Mouse (Mus musculus) forebrain, embryonic 15.5 days (tissue): Measurements from ENCODE around the gene BC004004. TPM values are rescaled to one million over a fixed set of nuclear protein-coding genes. Genes with fewer than 3 reads are reported as not detected.

Experiments used
- ATAC-seq: fragments of 200-750 bp; cut with Nextera tagmentation; replicated peaks from 2 replicates; pipeline ENCODE4 v1.8.0; 2017; ENCODE audit warnings: mild to moderate bottlenecking, moderate TSS enrichment, moderate library complexity
- H3K27ac ChIP-seq: fragments of 300-500 bp; sonication (generic); replicated peaks from 2 replicates; pipeline ENCODE4 v1.5.1; 2015; ENCODE audit warnings: mild to moderate bottlenecking, inconsistent platforms
- H3K27me3 ChIP-seq: fragments of 300-500 bp; sonication (generic); 2 replicates; pipeline ENCODE4 v1.6.1; 2015; ENCODE audit warnings: inconsistent platforms
- H3K36me3 ChIP-seq: fragments of 300-500 bp; sonication (generic); 2 replicates; pipeline ENCODE4 v1.6.1; 2015; ENCODE audit warnings: mild to moderate bottlenecking, inconsistent platforms
- H3K4me1 ChIP-seq: fragments of 300-500 bp; sonication (generic); 2 replicates; pipeline ENCODE4 v1.6.1; 2015; ENCODE audit warnings: inconsistent platforms
- H3K4me2 ChIP-seq: fragments of 300-500 bp; sonication (generic); replicated peaks from 2 replicates; pipeline ENCODE4 v1.6.1; 2015; ENCODE audit warnings: mild to moderate bottlenecking, inconsistent platforms
- H3K4me3 ChIP-seq: fragments of 300-500 bp; sonication (generic); 2 replicates; pipeline ENCODE4 v1.5.1; 2015; ENCODE audit warnings: mild to moderate bottlenecking, inconsistent platforms
- H3K9ac ChIP-seq: fragments of 300-500 bp; sonication (generic); replicated peaks from 2 replicates; pipeline ENCODE4 v1.6.1; 2015; ENCODE audit warnings: mild to moderate bottlenecking, inconsistent platforms
- H3K9me3 ChIP-seq: fragments of 300-500 bp; sonication (generic); 2 replicates; pipeline ENCODE4 v1.6.1; 2016; ENCODE audit warnings: inconsistent platforms
- WGBS: fragments of 180-500 bp; shearing (Covaris S2); methylation state at CpG from one replicate; pipeline ENCODE4 v1.1.7; 2015; ENCODE audit warnings: mixed read lengths; 5-methylcytosine and 5-hydroxymethylcytosine counted together
- polyA plus RNA-seq: library from polyadenylated mRNA; unstranded; fragments of >200 nt; fragmentation: Nextera tagmentation; extraction: Ambion mirVana; gene quantifications from 2 replicates; pipeline ENCODE4 v1.2.1, GENCODE M21; 2015

The BC004004 gene
- 96.2 and 96.4 TPM in 2 replicates for polyA plus RNA-seq

- Histone ChIP-seq H3K9me3 (no peaks in the 10 kb centered on the region), H3K27me3 (no peaks in the 10 kb centered on the region), H3K4me2 (peak within 1 kb of the TSS; percentile 59), H3K9ac (peak within 1 kb of the TSS; percentile 93), H3K36me3 (no peaks in the 10 kb centered on the region), H3K4me1 (peaks cover 23% of the 10 kb centered on the region), H3K27ac (peak within 1 kb of the TSS; percentile 91), H3K4me3 (peak within 1 kb of the TSS; percentile 86)
- peak; percentile 93 for ATAC-seq
- under 1% methylated on average over 58 of the region's 63 CpGs for WGBS
These were observed at the start of gene BC004004 for GRCm38 (mm10) chr17:29268682-29269348. BC004004 (plus strand) TSS chr17:29268788.

- ATAC-seq = no peak
- no peaks in the 10 kb centered on the region for H3K27me3 ChIP-seq
- no peaks in the 10 kb centered on the region for H3K36me3 ChIP-seq
- no peak overlapping the region for H3K27ac ChIP-seq
- no peak overlapping the region for H3K9ac ChIP-seq
- H3K4me1 ChIP-seq = no peaks in the 10 kb centered on the region; the same call in 1 of the 2 replicates
- no peak overlapping the region for H3K4me3 ChIP-seq
- H3K4me2 ChIP-seq = no peak overlapping the region
- 9% methylated on average over 14 of the region's 14 CpGs for whole genome bisulfite sequencing
- H3K9me3 ChIP-seq = no peaks in the 10 kb centered on the region
These were observed 48.0 kb upstream of the BC004004 start for GRCm38 (mm10) chr17:29220631-29221030.

- ATAC-seq = no peak
- no peaks in the 10 kb centered on the region for H3K36me3 ChIP-seq
- no peaks in the 10 kb centered on the region for H3K9me3 ChIP-seq
- WGBS = 72% methylated on average over 10 of the region's 10 CpGs
- H3K4me2 ChIP-seq = no peak overlapping the region
- no peak overlapping the region for H3K27ac ChIP-seq
- H3K27me3 ChIP-seq = peaks cover 2% of the 10 kb centered on the region; the same call in 1 of the 2 replicates
- H3K4me1 ChIP-seq = 0 out of 2 replicates have a peak, but pooled peaks cover 3% of the 10 kb centered on the region
- no peak overlapping the region for H3K9ac ChIP-seq
- no peak overlapping the region for H3K4me3 ChIP-seq
These were observed 37.5 kb upstream of the BC004004 start for GRCm38 (mm10) chr17:29231109-29231508.

GRCm38 (mm10) chr17:29236111-29236510 is 32.5 kb upstream of the BC004004 start:
- H3K27me3 ChIP-seq = peaks cover 14% of the 10 kb centered on the region
- 71% methylated on average over 7 of the region's 7 CpGs for WGBS
- H3K9me3 ChIP-seq = no peaks in the 10 kb centered on the region
- H3K36me3 ChIP-seq = no peaks in the 10 kb centered on the region
- ATAC-seq = no peak
- no peak overlapping the region for H3K4me3 ChIP-seq
- H3K4me2 ChIP-seq = 0 out of 2 replicates have a peak overlapping the region, but pooled peaks have one; percentile 98
- H3K27ac ChIP-seq = no peak overlapping the region
- H3K9ac ChIP-seq = no peak overlapping the region
- peaks cover 19% of the 10 kb centered on the region for H3K4me1 ChIP-seq

- Histone ChIP-seq H3K27me3 (peaks cover 14% of the 10 kb centered on the region), H3K27ac (no peak overlapping the region), H3K36me3 (no peaks in the 10 kb centered on the region), H3K9me3 (no peaks in the 10 kb centered on the region), H3K4me3 (peak overlapping the region; percentile 67), H3K4me2 (peak overlapping the region; percentile 98), H3K9ac (peak overlapping the region; percentile 60), H3K4me1 (peaks cover 19% of the 10 kb centered on the region)
- ATAC-seq = no peak
- WGBS = 1% methylated on average over 24 of the region's 32 CpGs
These were observed 31.3 kb upstream of the BC004004 start for GRCm38 (mm10) chr17:29237267-29237771.

- Histone ChIP-seq H3K4me2 (peak within 1 kb of the TSS; percentile 98), H3K36me3 (no peaks in the 10 kb centered on the region), H3K27me3 (peaks cover 14% of the 10 kb centered on the region), H3K4me3 (peak within 1 kb of the TSS; percentile 67), H3K27ac (no peak within 1 kb of the TSS), H3K4me1 (peaks cover 19% of the 10 kb centered on the region), H3K9ac (peak within 1 kb of the TSS; percentile 60), H3K9me3 (no peaks in the 10 kb centered on the region)
- WGBS = under 1% methylated on average over 54 of the region's 73 CpGs
- peak; percentile 71 for ATAC-seq
These were observed 30.7 kb upstream of the BC004004 start, which contains the start of gene Cpne5 for GRCm38 (mm10) chr17:29237772-29238420. Cpne5 (minus strand) TSS chr17:29238167.

DNA sequence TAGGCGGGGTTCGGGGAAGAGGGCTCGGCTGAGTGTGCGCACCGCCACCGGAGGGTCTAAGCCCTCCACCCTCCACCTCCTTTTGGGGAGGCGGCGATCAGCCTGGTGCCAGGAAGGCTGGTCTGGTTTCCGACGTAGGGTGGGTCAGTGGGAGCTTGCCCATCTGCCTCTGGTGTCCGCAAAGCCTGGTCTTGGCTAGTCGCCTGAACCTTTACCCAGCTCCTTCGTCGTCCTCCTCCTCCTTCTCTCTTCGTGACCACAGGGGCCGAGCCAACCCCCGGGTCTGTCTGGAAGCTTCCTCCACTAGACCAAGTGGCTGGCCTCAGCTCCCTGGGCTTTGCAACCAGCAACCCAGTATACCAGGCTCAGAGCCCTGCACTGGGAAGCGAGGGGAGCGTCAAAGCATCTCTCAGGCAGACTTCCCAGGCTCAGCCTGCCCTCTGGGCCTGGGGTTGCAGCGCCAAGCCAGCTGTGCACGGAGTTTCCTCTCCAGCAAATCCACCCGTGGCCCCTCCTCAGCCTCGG is 30.1 kb upstream of the BC004004 start:
- 3% methylated on average over 22 of the region's 23 CpGs for WGBS
- Histone ChIP-seq H3K4me3 (peak overlapping the region; percentile 67), H3K9ac (peak overlapping the region; percentile 60), H3K9me3 (no peaks in the 10 kb centered on the region), H3K27me3 (peaks cover 14% of the 10 kb centered on the region), H3K36me3 (no peaks in the 10 kb centered on the region), H3K4me2 (peak overlapping the region; percentile 98), H3K4me1 (peaks cover 19% of the 10 kb centered on the region), H3K27ac (no peak overlapping the region)
- ATAC-seq = peak; percentile 11; the same call in 1 of the 2 replicates

DNA sequence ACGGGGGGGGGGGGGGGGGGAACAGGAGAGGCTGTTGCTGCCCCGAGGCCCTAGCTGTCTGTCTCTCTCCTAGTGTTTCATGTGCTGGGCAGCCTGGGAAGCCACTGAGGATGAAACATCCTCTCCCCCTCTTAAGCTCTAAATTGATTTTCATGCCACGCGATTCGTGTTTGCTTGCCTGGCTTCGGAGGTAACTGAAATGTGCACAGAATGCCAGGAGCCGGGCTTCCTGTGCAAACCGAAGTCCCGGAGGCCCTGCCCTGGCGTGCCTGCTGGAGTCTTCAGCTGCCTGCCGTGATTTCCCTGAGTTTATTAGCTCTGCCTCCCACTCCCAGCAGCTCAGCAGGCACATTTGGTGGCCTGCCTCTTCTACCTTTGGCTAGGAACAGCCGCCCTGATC is 23.7 kb upstream of the BC004004 start:
- ATAC-seq = no peak
- peaks cover 16% of the 10 kb centered on the region for H3K4me1 ChIP-seq
- H3K27ac ChIP-seq = no peak overlapping the region
- no peak overlapping the region for H3K4me2 ChIP-seq
- H3K36me3 ChIP-seq = 0 out of 2 replicates have a peak, but pooled peaks cover 5% of the 10 kb centered on the region
- H3K9ac ChIP-seq = no peak overlapping the region
- no peak overlapping the region for H3K4me3 ChIP-seq
- no peaks in the 10 kb centered on the region for H3K9me3 ChIP-seq
- WGBS = 39% methylated on average over 12 of the region's 12 CpGs
- H3K27me3 ChIP-seq = no peaks in the 10 kb centered on the region

GRCm38 (mm10) chr17:29245725-29246124 is 22.9 kb upstream of the BC004004 start:
- no peak for ATAC-seq
- Histone ChIP-seq H3K36me3 (peaks cover 13% of the 10 kb centered on the region; the same call in 1 of the 2 replicates), H3K27ac (no peak overlapping the region; the same call in 1 of the 2 replicates), H3K9ac (no peak overlapping the region), H3K27me3 (no peaks in the 10 kb centered on the region), H3K9me3 (no peaks in the 10 kb centered on the region), H3K4me3 (no peak overlapping the region), H3K4me1 (peaks cover 16% of the 10 kb centered on the region), H3K4me2 (no peak overlapping the region)
- whole genome bisulfite sequencing = 27% methylated on average over 7 of the region's 7 CpGs

DNA sequence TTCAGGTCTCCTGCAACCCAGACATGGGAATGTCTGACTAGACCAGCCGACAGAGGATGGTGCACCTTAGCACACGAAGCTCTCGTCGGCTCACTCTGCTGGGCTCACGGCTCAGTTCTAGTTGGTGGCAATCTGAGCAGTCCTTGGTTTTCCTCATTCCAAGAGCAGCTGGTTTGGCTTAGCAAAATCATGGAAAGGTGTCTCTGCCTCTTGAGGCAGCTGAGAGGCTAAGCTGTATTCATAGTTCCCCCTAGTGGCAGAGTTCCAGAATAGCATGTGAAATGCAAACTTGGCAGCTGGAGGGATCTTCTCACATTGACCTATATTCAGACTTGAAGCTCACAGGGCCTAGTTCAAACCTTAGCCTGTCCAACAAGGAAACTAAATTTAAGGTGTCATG is 22.0 kb upstream of the BC004004 start:
- no peak overlapping the region for H3K27ac ChIP-seq
- no peak overlapping the region for H3K4me3 ChIP-seq
- H3K36me3 ChIP-seq = peaks cover 19% of the 10 kb centered on the region
- peaks cover 23% of the 10 kb centered on the region for H3K4me1 ChIP-seq
- no peak overlapping the region for H3K9ac ChIP-seq
- H3K27me3 ChIP-seq = no peaks in the 10 kb centered on the region
- peak; percentile 61 for ATAC-seq
- no peak overlapping the region for H3K4me2 ChIP-seq
- WGBS = 18% methylated on average over 5 of the region's 5 CpGs
- no peaks in the 10 kb centered on the region for H3K9me3 ChIP-seq

DNA sequence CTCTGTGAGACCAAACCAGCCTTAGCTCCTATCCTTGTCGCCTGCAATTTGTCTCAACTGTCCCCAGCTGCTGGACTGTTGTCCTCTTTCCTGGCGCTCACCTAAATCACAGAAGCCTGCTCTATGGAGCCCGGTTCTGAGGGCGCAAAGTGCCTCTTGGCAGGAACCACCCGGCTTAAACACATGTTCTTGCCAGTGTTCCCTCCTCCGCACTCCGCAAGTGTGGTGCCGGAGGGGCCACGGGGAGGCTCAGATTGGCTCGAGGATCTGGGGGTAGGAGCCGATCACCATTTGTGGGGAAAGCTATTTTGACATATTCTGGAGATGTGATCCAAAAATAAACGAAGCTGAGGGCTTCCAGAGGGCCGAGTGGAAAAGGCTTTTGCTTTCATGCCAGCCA is 20.7 kb upstream of the BC004004 start:
- no peak overlapping the region for H3K9ac ChIP-seq
- H3K9me3 ChIP-seq = no peaks in the 10 kb centered on the region
- no peak for ATAC-seq

GRCm38 (mm10) chr17:29249512-29249911 is 19.1 kb upstream of the BC004004 start:
- peaks cover 23% of the 10 kb centered on the region for H3K36me3 ChIP-seq
- WGBS = 64% methylated on average over 9 of the region's 9 CpGs

More for the DNA sequence above, 20.7 kb upstream of the BC004004 start:
- Histone ChIP-seq H3K4me2 (no peak overlapping the region), H3K4me1 (peaks cover 32% of the 10 kb centered on the region), H3K36me3 (peaks cover 19% of the 10 kb centered on the region), H3K27ac (no peak overlapping the region), H3K27me3 (no peaks in the 10 kb centered on the region), H3K4me3 (no peak overlapping the region)
- WGBS = 77% methylated on average over 13 of the region's 13 CpGs

More at GRCm38 (mm10) chr17:29249512-29249911, 19.1 kb upstream of the BC004004 start:
- ATAC-seq = no peak
- Histone ChIP-seq H3K4me1 (peaks cover 30% of the 10 kb centered on the region), H3K4me2 (no peak overlapping the region), H3K9me3 (no peaks in the 10 kb centered on the region), H3K4me3 (no peak overlapping the region), H3K27me3 (no peaks in the 10 kb centered on the region), H3K27ac (no peak overlapping the region), H3K9ac (no peak overlapping the region)
